Comparison of ENCODE assay signal across 8 mouse cellular contexts in genomic region chr1:156718950-156719805, GRCm38 (mm10). TPM values are rescaled to one million over a fixed set of nuclear protein-coding genes. Genes with fewer than 3 reads are reported as not detected.
DNase-seq lines count a peak whose midpoint lies in the region; ATAC-seq and TF ChIP-seq lines count a peak whose summit lies in the region.

TSS of gene Fam20b (minus strand) at chr1:156719086.

- H3K27me3 ChIP-seq in forebrain, embryonic 16.5 days (replicated peaks; ENCODE audit: control insufficient read depth, insufficient read depth, low read length), result no peaks in the 10 kb centered on the region
- H3K27me3 ChIP-seq in lung, embryonic 14.5 days (ENCODE audit: insufficient read depth, low read length), result no peaks in the 10 kb centered on the region
- no peaks in the 10 kb centered on the region for H3K27me3 ChIP-seq in thymus, adult 2 months (ENCODE audit: control insufficient read depth, insufficient read depth, low read length)

- in situ Hi-C loops in ES-E14 (cut with MboI; ENCODE audit: low sequenced_read_pairs in 2 of 2, unreplicated experiment in 2 of 2), result no loop called here

- DNase-seq in ES-E14 (ENCODE audit: low read depth, low spot score), result peak; percentile 85
- peak; percentile 97 for DNase-seq in cerebellum, adult 11-12 months
- DNase-seq in heart, postnatal 36 days, result peak; percentile 96 to 97
- peak; percentile 97 for DNase-seq in layer of hippocampus, adult 2 months (ENCODE audit: low spot score in 2 of 2)
- DNase-seq in lung, embryonic 14.5 days, result peak; percentile 97
- DNase-seq in thymus, adult 2 months, result peak; percentile 95

- TF ChIP-seq POLR2A in olfactory bulb, adult 2 months (IDR thresholded peaks at IDR 0.05; ENCODE audit: insufficient read depth, low read depth, low read length), result no peak
- TF ChIP-seq POLR2A in thymus, adult 2 months (IDR thresholded peaks at IDR 0.05; ENCODE audit: control insufficient read depth, extremely low read depth, insufficient read depth, low read length, poor library complexity), result peak; percentile 22; the same call in 1 of the 2 replicates

- H3K27ac ChIP-seq in ES-E14 (ENCODE audit: insufficient read depth, low read depth, low read length, poor library complexity, severe bottlenecking), result peak within 1 kb of the TSS; percentile 46; the same call in 1 of the 2 replicates
- H3K27ac ChIP-seq in forebrain, embryonic 16.5 days (ENCODE audit: low read length), result peak within 1 kb of the TSS; percentile 66
- peak within 1 kb of the TSS; percentile 95 for H3K27ac ChIP-seq in layer of hippocampus, adult 2 months
- H3K27ac ChIP-seq in lung, embryonic 14.5 days (ENCODE audit: low read depth), result peak within 1 kb of the TSS; percentile 86
- H3K27ac ChIP-seq in olfactory bulb, adult 2 months (ENCODE audit: insufficient read depth, low read depth, low read length), result peak within 1 kb of the TSS; percentile 23; the same call in 1 of the 2 replicates
- no peak within 1 kb of the TSS for H3K27ac ChIP-seq in thymus, adult 2 months (ENCODE audit: control insufficient read depth, insufficient read depth, low read length)

- no peaks in the 10 kb centered on the region for H3K36me3 ChIP-seq in ES-E14 (ENCODE audit: control insufficient read depth, insufficient read depth, low read length, poor library complexity, severe bottlenecking)
- no peaks in the 10 kb centered on the region for H3K36me3 ChIP-seq in forebrain, embryonic 16.5 days (ENCODE audit: control insufficient read depth, insufficient read depth)
- H3K36me3 ChIP-seq in lung, embryonic 14.5 days (ENCODE audit: insufficient read depth), result 0 out of 2 replicates have a peak, but pooled peaks cover 6% of the 10 kb centered on the region
- H3K36me3 ChIP-seq in thymus, adult 2 months (ENCODE audit: control insufficient read depth, insufficient read depth, low read length), result no peaks in the 10 kb centered on the region

- intact Hi-C loops in heart, postnatal 36 days (cut with DNase I), result loop anchor here (2.0 to 5.0 kb wide), 2 partner anchors 46 to 67 kb away; no protein-coding TSS in a partner anchor

- H3K4me1 ChIP-seq in ES-E14 (ENCODE audit: control insufficient read depth in 2 of 2, insufficient read depth in 2 of 2, low read length in 2 of 2, poor library complexity in 1 of 2), result peaks cover 0 to 5% of the 10 kb centered on the region in 2 experiments; a peak in 1 of 4 replicates
- H3K4me1 ChIP-seq in forebrain, embryonic 16.5 days (replicated peaks; ENCODE audit: control insufficient read depth, insufficient read depth, low read length), result peaks cover 15% of the 10 kb centered on the region
- 0 out of 2 replicates have a peak, but pooled peaks cover 7% of the 10 kb centered on the region for H3K4me1 ChIP-seq in lung, embryonic 14.5 days (ENCODE audit: insufficient read depth)
- peaks cover 2% of the 10 kb centered on the region; the same call in 1 of the 2 replicates for H3K4me1 ChIP-seq in olfactory bulb, adult 2 months (ENCODE audit: control insufficient read depth, insufficient read depth, low read length)
- H3K4me1 ChIP-seq in thymus, adult 2 months (replicated peaks; ENCODE audit: control insufficient read depth, insufficient read depth, low read length), result no peaks in the 10 kb centered on the region

- H3K4me3 ChIP-seq in ES-E14 (ENCODE audit: insufficient read depth in 1 of 2, low read depth in 1 of 2, low read length in 2 of 2, poor library complexity in 1 of 2, severe bottlenecking in 1 of 2), result peak within 1 kb of the TSS; percentile 79 to 97
- H3K4me3 ChIP-seq in forebrain, embryonic 16.5 days (replicated peaks; ENCODE audit: low read length), result peak within 1 kb of the TSS; percentile 97
- peak within 1 kb of the TSS; percentile 97 for H3K4me3 ChIP-seq in layer of hippocampus, adult 2 months
- H3K4me3 ChIP-seq in lung, embryonic 14.5 days (ENCODE audit: low read depth, low read length), result peak within 1 kb of the TSS; percentile 91
- H3K4me3 ChIP-seq in olfactory bulb, adult 2 months (ENCODE audit: insufficient read depth, low read depth, low read length), result peak within 1 kb of the TSS; percentile 95
- H3K4me3 ChIP-seq in thymus, adult 2 months (ENCODE audit: control insufficient read depth, insufficient read depth, low read length), result peak within 1 kb of the TSS; percentile 95

- under 1% methylated on average over 44 of the region's 47 CpGs for WGBS in forebrain, embryonic 16.5 days
- WGBS in lung, embryonic 14.5 days, result 1% methylated on average over 41 of the region's 47 CpGs
- WGBS in olfactory bulb, adult 2 months, result 2% methylated on average over 46 of the region's 47 CpGs
- 6% methylated on average over 31 of the region's 47 CpGs for WGBS in thymus, adult 2 months

- peak; percentile 98 for ATAC-seq in forebrain, embryonic 16.5 days
- ATAC-seq in lung, embryonic 14.5 days (ENCODE audit: insufficient read depth), result peak; percentile 97

- TF ChIP-seq CTCF in layer of hippocampus, adult 2 months (conservative IDR thresholded peaks at IDR 0.05), result no peak
- no peak for TF ChIP-seq CTCF in lung, embryonic 14.5 days (IDR thresholded peaks at IDR 0.05; ENCODE audit: low read depth)
- TF ChIP-seq CTCF in olfactory bulb, adult 2 months (IDR thresholded peaks at IDR 0.05; ENCODE audit: insufficient read depth, low read depth, low read length), result no peak
- no peak for TF ChIP-seq CTCF in thymus, adult 2 months (IDR thresholded peaks at IDR 0.05; ENCODE audit: borderline replicate concordance, control insufficient read depth, extremely low read depth, insufficient read depth, low read length, poor library complexity)

- H3K9me3 ChIP-seq in ES-E14 (ENCODE audit: control insufficient read depth, insufficient read depth, low read depth, low read length), result no peaks in the 10 kb centered on the region
- no peaks in the 10 kb centered on the region for H3K9me3 ChIP-seq in forebrain, embryonic 16.5 days (ENCODE audit: control insufficient read depth, low read length)
- H3K9me3 ChIP-seq in lung, embryonic 14.5 days (ENCODE audit: low read depth, low read length), result no peaks in the 10 kb centered on the region

- peak within 1 kb of the TSS; percentile 84 for H3K4me2 ChIP-seq in forebrain, embryonic 16.5 days (ENCODE audit: low read length)
- H3K4me2 ChIP-seq in lung, embryonic 14.5 days, result peak within 1 kb of the TSS; percentile 81

- peak within 1 kb of the TSS; percentile 85 for H3K9ac ChIP-seq in ES-E14 (ENCODE audit: insufficient read depth, low read depth, low read length, poor library complexity, severe bottlenecking)
- H3K9ac ChIP-seq in forebrain, embryonic 16.5 days (replicated peaks; ENCODE audit: low read depth, low read length), result peak within 1 kb of the TSS; percentile 89
- H3K9ac ChIP-seq in lung, embryonic 14.5 days, result peak within 1 kb of the TSS; percentile 80

TF ChIP-seq in ES-E14, 5 proteins besides CTCF, POLR2A, EP300 and RAD21:
- TF ChIP-seq HCFC1 (IDR thresholded peaks at IDR 0.05; ENCODE audit: borderline replicate concordance, insufficient read depth, low read length) (peak; percentile 54; the same call in 1 of the 2 replicates), ZC3H11A (IDR thresholded peaks at IDR 0.05; ENCODE audit: borderline replicate concordance, low read depth, low read length) (no peak), MAFK (IDR thresholded peaks at IDR 0.05; ENCODE audit: insufficient read depth, low read depth, low read length) (no peak), CHD2 (IDR thresholded peaks at IDR 0.05; ENCODE audit: low read depth, low read length) (no peak), ZNF384 (IDR thresholded peaks at IDR 0.05; ENCODE audit: low read depth, low read length) (no peak)
TF ChIP-seq in ES-E14: peak in this region for 1.

RNA-seq across cellular contexts. Expression of gene Fam20b, which starts in this region (rescaled TPM):
- total RNA-seq in ES-E14 (2012; rRNA removed), result 20.1 and 22.2 TPM in 2 replicates
- polyA plus RNA-seq in forebrain, embryonic 16.5 days (2015; fragmentation: Nextera tagmentation; extraction: Ambion mirVana), result 27.2 and 27.6 TPM in 2 replicates
- 10 to 100 TPM; 55.4 to 56.6 TPM for total RNA-seq in heart, postnatal 36 days (2021)
- 10 to 100 TPM; 75.4 to 78.3 TPM for total RNA-seq in layer of hippocampus, adult 2 months (2021)
- polyA plus RNA-seq in lung, embryonic 14.5 days (2014; fragmentation: Nextera tagmentation; extraction: Ambion mirVana), result 29.5 and 31.1 TPM in 2 replicates
- 104 TPM in 1 of 2 replicates, not detected in the other for polyA plus RNA-seq in olfactory bulb, adult 2 months (2012; ENCODE audit: insufficient read depth, insufficient read length, low replicate concordance, missing spikeins)
- polyA plus RNA-seq in thymus, adult 2 months (2012; rRNA removed), result 17.7 and 18.2 TPM in 2 replicates
